Mouse (Mus musculus): ENCODE measurements at regions not wholly inside any gene's neighbourhood (a gene's known extent, or its start where the extent isn't known, plus 50 kb on each side); places are given as distances from the start of the nearest gene placed in this dataset.

DNA sequence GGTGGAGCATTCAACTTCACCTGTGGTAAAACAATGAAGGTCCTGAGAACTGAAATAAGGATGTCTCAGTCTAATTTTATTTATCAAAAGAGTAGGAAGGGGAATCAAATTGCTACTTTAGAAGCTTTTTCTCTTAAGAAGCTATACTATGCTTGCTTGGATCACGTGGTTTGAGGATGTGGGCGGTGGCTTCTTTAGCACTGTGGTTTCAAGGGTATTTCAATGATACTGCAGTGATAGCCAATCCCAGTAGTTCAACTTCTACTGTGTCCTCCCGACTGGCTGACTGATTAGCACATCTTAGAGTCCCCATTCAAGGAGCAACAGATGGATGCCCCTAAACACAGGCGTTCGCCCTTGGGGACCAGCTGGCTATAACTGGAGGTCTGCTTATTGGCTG lies 575.6 kb downstream of the Vrk1 start:
- no peak for DNase-seq (ENCODE audit: low spot score)

DNA sequence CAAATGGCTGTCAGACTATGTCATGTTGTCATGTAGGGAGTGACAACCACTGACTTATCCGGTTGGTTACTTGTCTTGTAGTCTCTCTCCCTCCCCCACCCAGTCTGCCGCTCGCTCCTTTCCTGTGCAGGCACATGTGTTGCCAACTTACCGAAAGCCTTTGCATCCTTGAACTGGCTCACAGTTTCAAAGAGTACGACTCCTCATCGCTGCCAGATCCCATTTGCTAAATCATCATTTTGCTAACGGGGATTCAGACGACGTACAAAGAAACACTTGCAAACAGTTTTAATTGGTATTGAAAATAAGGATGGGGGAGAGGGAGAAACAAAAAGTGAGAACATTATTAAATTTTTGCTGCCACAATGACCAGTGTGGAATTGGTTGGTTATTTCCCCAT lies 582.7 kb downstream of the Vrk1 start:
- DNase-seq (ENCODE audit: low spot score): no peak

DNA sequence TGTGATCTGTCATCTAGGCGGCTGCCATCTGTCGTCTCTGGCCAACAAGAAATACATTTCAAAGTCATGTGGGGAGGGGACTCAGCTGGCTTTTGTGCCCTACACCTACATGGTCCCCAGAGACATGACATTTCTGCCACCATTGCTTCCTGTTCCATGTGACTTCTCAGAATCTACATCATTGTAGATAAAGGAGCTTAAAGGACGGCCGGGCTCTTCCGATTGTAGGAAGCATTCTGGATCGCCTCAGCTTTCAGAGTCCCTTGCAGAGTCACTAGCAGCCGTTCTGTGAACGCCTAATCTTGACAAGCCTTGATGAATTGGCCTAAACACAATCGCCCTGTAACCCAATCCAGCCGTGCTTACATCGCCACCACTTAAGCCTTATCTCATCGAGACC lies 587.6 kb downstream of the Vrk1 start:
- no peak for DNase-seq (ENCODE audit: low spot score)

DNA sequence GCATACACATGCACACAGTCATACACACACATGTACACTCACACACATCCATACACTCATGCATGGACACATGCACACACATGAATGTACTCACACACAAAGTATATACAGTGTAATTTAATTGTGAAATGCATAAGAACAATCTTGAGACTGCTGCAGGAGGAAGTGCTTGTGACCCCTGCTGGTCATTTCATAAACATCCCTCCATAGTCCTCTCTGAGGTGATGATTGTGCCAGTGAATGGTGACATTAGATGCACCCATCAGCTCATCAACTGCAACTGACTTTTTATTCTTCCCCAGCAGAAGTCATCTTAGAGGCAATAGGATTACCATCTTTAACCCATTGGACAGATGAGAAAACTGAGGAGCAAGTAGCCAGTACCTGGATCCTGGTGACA lies 597.2 kb downstream of the Vrk1 start:
- DNase-seq (ENCODE audit: low spot score): no peak

DNA sequence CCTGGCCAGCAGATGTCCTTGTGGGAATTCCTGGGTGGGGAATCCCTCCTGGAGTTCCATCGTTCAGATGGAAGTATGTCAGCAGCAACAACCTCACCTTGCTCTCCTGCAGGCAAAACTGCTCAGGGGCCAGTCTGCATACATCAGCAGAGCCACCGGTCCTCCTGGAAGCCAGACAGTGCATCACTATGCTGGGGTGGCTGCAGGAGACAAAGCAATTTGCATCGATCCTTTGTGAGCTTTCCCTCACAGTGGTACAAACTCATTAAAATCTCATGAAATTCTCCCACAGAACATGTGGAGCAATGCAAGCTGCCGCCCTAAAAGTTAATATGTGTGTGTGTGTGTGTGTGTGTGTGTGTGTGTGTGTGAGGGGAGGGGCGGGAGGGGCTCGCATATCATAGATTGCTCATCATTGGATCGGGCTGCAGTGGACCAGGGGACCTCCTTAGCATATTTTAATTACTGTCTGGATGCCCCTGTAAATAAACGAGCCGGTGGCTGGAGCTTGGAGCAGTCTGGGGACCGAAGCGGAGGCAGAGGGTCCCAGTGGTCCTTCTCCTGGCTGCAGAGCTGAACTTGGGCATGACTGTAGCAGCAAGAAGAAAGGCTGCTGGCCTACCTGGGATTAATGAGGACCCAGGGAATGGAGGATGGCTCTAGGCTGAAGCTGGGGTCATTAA lies 597.8 kb downstream of the Vrk1 start:
- DNase-seq (ENCODE audit: low spot score): no peak

DNA sequence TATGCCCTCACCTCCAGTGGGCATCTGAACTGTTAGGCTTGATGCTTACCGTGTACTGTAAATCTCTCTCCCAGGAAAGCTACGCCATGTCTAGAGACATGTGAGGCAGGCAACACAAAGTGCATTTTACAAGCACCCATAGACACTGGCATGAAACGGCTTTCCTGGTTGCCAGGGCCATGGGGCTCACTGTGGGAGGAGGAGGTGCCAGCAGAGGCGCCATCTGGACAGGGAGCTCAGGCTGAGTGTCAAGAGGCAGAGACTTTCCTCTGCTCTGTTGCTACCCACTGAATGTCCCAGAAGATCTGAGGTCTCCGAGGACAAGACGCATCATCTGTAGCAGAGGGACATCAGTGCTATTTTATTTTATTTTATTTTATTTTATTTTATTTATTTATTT lies 608.7 kb downstream of the Vrk1 start:
- no peak for DNase-seq (ENCODE audit: low spot score)

DNA sequence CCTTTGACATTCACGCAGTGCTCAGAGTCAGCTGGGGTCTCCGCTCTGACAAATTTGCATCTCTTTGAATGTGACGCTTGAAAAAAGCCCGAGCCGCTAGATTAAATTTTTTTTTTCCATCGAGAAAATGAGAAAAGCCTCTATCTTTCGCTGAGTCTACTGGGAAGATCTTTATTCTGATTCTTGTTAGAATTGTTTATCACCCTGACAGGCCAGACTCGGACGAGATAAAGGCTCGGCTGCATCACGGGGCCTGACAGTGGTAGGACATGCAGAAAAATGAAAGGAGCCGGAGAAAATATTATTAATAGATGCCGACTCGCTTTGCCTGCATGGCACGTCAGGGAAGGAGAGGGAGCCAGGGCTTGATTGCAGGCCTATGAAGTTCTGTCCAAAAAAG lies 616.8 kb downstream of the Vrk1 start:
- no peak for DNase-seq (ENCODE audit: low spot score)

DNA sequence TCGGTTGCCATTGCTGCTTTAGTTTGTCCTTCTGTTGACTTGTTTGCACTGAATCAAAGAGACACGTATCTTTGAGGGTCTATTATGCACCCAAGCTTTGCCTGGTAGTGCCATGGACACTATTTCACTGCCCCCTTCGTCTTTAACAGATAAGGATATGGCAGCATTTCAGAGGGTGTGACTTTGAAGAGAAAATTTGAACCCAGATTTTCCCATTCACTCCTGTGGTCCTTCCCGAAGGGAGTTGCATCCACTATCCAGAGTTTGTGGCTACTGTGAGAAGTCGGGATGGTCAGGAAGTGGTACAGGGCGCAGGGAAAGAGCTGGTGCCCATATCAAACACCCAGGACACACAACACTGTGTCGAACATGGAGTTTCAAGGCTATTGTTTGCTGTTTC lies 622.5 kb downstream of the Vrk1 start:
- no peak for DNase-seq (ENCODE audit: low spot score)

DNA sequence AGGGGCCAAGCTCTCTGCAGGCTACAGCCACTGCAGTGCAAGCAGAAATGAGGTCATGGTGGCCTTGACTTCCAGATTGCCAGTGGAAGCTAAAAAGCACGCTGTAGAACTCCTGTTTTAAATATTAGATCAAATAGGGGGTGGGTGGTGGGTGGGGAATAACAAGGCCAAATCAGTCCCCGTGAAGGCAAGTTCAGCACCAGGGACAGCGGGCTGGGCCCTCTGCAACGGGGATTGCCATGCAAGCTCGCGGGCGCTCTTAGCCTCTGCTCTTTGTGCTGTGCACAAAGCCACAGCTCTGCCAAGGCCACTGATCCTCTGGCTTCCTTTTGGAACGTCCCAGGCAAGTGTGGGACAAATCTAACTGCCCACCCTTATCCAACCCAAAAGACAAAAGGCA lies 623.1 kb downstream of the Vrk1 start:
- no peak for DNase-seq (ENCODE audit: low spot score)

DNA sequence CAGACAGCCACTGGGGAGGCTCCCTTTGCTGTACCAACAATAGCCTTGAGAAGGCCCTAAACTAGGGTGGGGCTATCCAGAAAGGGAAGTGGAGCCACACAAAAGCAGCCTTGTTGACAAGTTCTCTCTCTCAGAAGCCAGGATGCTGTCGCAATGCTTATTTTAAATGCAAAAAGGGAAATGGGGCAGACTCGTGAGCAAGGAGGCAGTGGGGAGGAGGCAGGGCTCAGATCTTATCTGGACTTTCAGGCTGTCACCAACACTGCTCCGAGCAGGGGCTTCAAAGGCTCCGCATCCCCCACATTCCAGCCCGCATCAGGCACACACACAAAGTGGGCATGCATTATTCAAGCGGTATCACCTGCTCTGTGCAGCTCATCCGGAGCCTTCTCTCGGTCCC lies 648.3 kb downstream of the Vrk1 start:
- no peak for DNase-seq (ENCODE audit: low spot score)

DNA sequence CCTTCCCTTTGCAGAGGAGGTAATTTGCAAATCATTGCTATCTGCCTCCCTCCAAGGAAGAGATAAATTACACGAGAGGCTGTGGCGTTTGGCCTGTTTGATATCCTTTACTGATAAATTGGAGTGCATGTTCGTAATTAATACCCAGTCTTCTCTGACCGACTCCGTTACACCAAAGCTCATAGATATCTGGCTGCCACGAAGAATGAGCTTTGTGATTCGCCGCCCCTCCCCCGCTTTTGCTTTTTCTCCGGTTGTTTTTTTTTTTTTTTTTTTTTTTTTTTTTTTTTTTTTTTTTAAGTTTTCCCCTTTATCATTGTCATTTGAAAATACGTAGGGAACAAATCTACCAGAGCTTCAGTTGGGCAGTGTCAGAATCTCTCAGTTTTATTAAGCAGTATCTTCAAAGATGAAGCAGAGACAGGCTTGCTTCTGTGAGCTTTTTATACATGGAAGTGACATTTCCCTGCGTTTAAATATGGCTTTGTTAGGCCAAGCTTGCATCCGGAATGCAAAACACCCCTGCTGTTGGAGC lies 663.3 kb downstream of the Vrk1 start:
- DNase-seq (ENCODE audit: low spot score): no peak

DNA sequence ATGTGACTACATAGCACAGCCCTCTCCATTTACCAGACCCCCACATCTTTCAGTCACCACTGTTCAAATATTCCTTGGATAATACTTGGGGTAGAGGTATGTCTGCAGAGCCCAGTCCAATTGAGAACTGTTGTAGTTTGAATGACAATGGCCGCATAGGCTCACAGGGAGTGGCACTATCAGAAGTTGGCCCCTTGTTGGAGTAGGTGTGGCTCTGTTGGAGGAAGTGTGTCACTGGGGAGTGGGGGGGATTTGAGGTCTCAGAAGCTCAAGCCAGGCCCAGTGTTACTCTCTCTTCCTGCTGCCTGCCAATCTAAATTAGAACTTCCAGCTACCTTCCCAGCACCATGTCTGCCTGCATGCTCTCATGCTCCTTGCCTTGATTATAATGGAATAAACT lies 664.7 kb downstream of the Vrk1 start:
- no peak for DNase-seq (ENCODE audit: low spot score)

DNA sequence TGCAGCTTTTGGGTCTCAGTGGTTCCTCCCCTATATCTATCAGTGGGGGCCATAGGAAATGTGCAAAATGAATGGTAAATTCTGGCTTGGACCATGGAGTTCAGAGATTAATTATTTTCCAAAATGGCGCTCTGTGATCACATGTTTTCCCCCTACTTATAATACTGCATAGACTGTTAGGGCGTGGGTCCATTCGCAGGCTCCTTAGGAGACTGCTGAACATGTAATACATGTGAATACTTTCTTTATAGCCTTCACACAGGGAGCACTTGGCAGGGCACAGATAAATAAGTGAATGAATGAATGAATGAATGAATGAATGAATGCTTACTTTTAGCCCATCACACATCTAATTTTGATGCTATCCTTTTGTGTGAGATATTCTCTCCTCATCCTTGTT lies 666.1 kb downstream of the Vrk1 start:
- DNase-seq (ENCODE audit: low spot score): no peak

DNA sequence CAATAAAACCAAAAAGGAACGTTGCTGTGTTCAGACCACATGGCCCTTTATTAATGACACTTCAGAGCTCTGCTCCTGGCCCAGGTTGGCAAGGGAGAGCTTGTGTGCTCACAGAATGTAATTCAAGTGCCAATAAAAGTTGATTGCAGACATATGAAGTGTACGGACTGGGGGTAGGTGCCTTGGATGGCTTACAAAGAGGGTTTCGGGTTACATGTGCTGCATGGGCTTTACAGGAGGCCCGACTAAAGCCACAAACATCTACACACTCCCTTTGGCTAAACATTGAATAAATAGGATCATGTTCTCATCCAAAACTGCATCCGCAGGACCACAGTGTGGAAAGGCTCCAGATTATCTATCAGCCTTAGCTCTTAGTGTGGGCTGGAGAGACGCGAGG lies 666.5 kb downstream of the Vrk1 start:
- no peak for DNase-seq (ENCODE audit: low spot score)

DNA sequence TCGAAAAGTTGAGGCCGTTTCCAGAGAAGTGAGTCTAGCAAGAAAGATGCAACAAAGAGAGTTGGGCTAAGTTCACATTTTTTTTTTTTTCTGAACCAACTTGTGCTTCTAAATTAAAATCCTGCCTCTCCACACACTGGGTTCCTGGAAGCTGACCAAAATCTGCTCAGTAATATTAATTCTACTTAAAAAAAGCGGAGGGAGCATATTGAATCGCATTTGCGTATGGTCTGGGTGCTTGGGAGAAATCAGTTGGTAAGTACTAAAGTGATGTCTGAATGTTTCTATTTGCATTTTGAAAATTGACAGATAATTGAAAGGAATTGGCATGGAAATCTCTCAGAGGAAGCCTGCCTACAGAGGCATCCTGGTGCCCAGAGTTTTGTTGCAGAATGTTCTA lies 676.0 kb downstream of the Vrk1 start:
- no peak for DNase-seq (ENCODE audit: low spot score)

DNA sequence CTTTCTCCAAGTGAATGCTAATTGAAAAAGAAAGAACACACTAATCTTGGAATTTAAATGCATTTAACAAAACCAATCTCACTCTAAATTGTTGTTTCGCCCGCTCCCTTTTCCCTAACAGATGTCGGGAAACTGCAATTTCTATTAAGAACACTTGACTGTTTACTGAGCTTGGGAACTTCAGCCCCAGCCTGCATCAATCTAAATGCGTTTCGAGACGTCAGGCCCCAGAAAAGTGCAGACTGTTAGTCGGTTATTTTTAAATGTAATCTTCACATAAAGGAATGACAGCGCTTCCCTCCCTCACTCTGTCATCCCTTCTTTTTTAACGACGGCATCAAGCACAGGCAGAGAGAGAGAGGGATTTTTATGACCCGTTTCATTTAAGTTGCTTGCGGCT lies 677.7 kb downstream of the Vrk1 start:
- no peak for DNase-seq (ENCODE audit: low spot score)

DNA sequence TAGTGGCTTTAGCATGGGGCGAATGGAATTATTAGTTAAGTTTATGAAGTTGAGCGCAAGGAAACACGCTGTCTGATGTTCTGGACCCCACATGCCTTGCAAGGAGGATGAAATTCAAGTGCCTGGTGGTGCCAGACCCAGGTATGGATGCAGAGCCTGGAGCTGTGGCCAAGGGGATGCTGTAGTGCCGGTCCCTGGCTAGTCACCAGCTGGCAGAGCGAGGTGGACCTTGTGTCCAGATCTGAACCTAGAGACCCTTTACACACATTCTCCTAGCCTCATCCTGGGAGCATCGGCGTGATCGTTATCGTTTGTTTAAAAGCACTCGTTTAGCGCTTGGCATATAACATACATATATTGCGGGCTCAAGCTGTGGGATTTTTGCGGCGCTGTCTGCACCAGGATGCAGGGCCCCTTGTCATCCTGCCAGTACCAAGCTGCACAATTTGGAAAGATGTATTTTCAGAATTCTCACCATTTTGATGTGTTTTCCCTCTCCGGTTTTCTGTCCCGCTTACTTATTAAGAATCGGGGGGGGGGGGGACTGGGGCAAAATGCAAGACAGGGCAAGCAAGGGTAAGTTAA lies 678.2 kb downstream of the Vrk1 start:
- DNase-seq (ENCODE audit: low spot score): no peak

DNA sequence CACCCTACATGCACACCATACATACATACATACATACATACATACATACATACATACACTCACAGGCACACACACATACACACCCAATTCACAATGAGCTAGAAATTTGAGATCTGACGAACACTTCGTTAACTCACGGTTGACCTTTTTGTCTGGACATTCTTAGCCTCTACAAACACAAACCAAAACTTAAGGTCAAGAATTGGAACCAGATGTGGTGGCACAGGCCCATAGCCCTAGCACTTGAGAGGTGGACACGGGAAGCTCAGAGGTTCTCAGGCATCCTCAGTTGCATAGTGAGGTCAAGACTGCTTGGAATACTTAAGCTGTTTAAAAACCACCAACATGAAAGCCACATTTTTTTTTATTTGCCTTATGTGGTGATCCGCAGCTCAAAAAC lies 692.9 kb downstream of the Vrk1 start:
- no peak for DNase-seq (ENCODE audit: low spot score)

DNA sequence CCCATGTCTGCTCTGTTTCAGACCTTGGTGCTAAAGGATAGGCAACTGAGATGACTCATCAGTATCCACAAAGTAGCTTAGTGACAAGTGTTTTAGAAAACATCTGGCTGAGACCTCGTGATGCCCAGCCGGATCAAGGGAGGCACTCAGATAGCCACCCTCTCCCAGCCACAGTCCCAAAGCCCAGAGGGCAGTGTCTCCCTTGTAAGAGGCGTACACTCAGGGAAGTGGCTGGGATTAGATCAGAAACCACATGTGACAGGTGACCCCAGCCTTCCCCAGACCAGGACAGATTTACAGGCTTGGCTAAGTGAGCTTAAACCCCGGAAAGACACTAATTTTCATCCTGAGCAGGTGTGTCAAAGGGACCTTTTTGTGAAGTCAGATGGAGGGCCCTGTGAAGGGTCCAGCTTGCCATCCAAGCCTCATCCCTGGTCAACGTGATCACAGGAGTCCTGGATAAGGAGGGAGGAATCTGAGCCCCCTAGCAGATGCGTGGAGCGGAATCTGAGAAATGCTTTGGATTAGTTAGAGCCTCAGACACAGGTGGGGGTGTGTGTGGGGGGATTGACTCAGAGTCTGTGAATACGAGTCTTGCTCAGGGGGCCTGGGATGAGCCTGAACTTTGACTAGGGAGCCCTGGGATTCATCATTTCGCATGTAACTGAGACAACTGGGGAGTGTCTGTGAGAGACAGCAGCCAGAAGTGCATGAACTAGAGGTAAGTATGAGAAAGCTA lies 711.4 kb downstream of the Vrk1 start:
- no peak for DNase-seq (ENCODE audit: low spot score)

DNA sequence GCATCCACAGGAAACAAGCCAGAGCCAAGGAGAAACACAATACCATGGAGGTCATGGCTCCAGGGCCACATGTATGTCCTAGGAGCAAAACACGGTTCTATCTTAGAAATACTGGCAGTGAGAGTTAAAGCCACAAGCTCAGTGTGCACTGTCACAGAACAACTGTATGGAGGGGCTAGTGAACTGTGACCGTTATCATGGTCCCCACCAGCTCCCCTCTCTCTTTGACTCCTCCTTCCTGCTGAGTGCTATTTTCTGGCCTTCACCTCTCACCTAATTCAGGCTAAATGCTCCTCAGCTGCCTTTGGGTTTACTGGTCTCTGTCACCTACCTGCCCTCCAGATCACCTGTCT lies 712.0 kb downstream of the Vrk1 start:
- DNase-seq (ENCODE audit: low spot score): no peak

DNA sequence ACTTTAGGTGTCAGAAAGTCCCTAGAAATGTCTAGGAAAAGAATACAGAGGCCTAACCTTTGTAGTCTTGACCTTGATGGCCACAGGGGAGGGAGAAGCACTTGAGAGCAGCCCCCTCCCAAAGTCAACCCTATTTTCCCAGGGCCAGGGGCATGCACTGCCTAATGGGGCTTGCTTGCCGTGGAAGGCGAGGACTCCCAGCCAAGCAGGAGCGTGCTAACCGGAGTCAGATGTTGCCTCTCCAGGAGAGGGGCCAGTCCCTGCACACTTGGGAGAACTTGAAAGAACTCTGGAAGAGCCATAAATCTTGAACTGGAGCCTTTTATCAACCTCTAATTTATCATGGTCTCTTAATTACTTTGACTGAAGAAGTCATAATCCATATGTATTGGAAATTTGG lies 712.7 kb downstream of the Vrk1 start:
- DNase-seq (ENCODE audit: low spot score): no peak

DNA sequence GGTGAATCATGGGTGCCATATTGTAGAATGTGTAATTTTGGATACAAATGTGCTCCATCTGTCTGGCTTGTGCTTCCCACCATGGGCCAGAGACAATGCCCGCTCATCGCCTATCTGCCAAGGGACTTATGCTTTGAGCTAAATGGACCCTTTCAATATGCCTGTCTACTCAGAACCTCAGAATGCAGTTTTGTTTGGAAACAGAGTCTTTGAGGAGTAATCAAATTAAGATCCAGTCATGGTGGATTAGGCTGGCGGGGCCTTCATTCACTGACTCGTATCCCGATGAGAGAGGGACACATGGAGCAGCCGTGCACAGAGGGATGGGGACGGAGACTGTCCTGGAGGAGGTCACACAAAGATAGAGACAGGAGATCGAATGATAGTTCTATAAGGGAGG lies 716.9 kb downstream of the Vrk1 start:
- DNase-seq (ENCODE audit: low spot score): no peak

DNA sequence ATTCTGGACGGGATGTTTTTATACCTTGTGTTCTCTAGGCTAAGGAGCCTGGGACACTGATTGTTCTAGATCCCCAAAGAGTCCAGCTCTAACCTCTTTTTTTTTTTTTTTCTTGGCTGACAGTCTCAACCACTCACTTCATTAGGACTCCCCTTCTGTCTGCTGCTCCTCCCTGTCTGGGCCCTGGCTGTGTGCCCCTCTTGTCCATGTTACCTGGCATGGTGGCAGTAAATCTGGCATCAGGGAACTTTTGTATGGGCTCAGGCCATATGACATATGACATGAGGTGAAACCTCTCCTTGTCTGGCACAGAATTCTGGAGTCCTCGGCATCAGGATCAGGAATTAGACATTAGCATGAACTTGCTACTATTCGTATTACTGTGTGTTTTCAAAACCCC lies 717.5 kb downstream of the Vrk1 start:
- DNase-seq (ENCODE audit: low spot score): no peak

DNA sequence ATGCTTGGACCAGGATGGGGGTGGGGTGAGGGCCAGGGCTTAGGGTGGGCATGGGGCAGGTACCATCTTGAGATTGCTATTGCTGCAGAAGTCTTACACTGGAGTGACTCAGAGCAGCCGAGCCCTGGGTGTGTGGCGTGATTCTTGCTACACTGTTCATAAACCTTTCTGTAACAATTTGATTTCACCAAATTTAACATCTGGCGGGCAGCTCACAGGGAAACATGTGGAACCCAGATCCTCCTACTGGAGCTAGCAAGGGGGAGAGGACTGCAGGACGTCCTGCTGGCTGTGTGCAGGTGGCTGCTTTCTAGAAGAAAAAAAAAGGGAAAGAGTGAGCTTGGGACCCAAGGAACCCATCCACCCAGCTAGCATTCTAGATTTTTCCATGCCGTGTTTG lies 719.7 kb downstream of the Vrk1 start:
- DNase-seq (ENCODE audit: low spot score): no peak

Measured in c-Kit-positive CD71-positive TER-119-positive erythroid progenitor cells, embryonic 14.5 days (primary cell).